Mouse (Mus musculus): ENCODE measurements around the gene Ccdc141.

DNA sequence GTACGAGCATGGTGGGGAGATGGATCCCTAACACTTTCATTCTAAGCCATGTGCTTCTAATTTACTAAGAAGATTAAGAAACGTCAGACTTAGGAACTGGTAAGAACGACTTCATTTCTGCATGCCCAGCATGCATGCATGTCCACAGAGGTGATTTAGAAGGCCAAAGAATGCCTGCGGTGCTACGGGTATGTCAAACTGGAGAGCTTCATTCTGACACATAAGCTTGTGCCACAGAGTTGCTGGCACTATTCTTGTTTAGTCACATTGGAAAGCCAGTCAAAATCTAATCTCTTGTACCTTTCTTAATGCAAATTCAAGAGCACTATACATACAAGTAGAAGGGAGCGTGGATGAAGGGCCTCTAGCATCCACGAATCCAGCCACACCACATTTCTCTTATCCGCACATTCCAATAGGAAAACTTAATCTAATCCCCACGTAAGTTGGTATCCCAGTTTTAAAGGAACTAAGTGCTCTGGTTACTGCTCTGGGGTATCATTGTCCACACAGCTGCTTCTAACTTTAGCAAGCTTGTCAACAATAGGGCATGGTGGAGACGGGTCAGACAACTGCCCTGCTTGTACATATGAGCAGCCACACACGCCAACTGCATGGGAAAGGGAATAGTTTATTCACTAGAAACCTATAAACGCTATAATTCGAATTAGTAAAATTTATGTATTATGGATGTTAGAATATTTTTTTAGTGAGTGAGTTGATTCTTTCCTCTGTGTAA, 136.9 kb downstream of the Ccdc141 start:
- TF ChIP-seq HCFC1 (IDR thresholded peaks at IDR 0.05; ENCODE audit: borderline replicate concordance, insufficient read depth, low read length), result no peak
- no peak for TF ChIP-seq ZC3H11A (IDR thresholded peaks at IDR 0.05; ENCODE audit: borderline replicate concordance, low read depth, low read length)
- no peak for TF ChIP-seq ZNF384 (IDR thresholded peaks at IDR 0.05; ENCODE audit: low read depth, low read length)
- TF ChIP-seq CHD2 (IDR thresholded peaks at IDR 0.05; ENCODE audit: low read depth, low read length), result no peak
- no peak for TF ChIP-seq MAFK (IDR thresholded peaks at IDR 0.05; ENCODE audit: insufficient read depth, low read depth, low read length)

Measured in ES-E14 (cell line).